Mouse (Mus musculus) thymus, adult 2 months (tissue): ENCODE data around the gene Maml2.

Source experiments
- CTCF ChIP-seq: fragments of 200-500 bp; IDR thresholded peaks from 2 replicates; pipeline ENCODE4 v1.5.1; 2012; ENCODE audit warnings: mild to moderate bottlenecking, control low read depth, low read length, moderate library complexity, borderline replicate concordance; ENCODE audit not compliant: control insufficient read depth, poor library complexity, insufficient read depth; ENCODE audit errors: extremely low read depth
- POLR2A ChIP-seq: fragments of 200-500 bp; IDR thresholded peaks from 2 replicates; pipeline ENCODE4 v1.6.1; 2012; ENCODE audit warnings: mild to moderate bottlenecking, low read length, control low read depth, moderate library complexity; ENCODE audit not compliant: control insufficient read depth, poor library complexity, insufficient read depth; ENCODE audit errors: extremely low read depth

GRCm38 (mm10) chr9:13538200-13538599 is 240.4 kb downstream of the Maml2 start:
- TF ChIP-seq CTCF (no peak), POLR2A (no peak)
